Mouse (Mus musculus) G1E-ER4 (cell line): ENCODE measurements around the gene Slc25a47. TPM values are rescaled to one million over a fixed set of nuclear protein-coding genes. Genes with fewer than 3 reads are reported as not detected.

ENCODE experiments used
- GATA1 ChIP-seq: IDR thresholded peaks from one replicate; pipeline ENCODE4 v1.8.0; 2012; ENCODE audit warnings: low read length, inconsistent platforms
- polyA plus RNA-seq: library from polyadenylated mRNA; stranded (reverse); fragments of >175 nt; gene quantifications from 2 replicates; pipeline ENCODE4 v1.2.3, GENCODE M21; 2012

Gene Slc25a47
- 3.2 and 3.4 TPM in 2 replicates for polyA plus RNA-seq

DNA sequence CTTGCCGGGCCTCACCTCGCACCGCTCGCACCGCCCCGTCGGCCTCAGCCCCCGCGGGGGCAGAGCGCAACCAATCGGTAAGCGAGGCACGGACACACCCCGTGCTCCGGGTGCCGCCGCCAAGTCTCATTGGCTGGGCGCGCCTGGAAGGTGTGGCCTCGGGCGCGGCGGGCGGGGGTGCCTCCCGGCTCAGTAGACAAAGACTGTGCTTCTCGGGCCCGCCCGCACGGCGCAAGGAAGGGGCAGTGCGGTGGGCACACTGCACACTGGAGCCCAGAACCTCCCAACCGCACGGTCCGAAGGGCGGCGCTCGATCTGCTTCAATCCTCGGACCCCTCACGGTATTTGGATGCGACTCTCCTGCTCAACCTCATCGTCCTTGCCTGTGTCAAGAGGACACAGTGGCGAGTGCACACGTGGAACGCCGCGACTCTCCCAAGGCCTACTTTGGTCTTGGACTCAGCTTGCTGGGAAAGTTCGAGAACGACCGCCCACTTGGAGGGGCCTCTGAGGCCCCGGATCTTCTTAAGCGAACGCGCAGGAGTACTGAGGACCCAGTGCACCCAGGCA lies at the start of gene Slc25a47, which contains the start of gene Slc25a29:
TSS of gene Slc25a47 (plus strand) at position 207 of the 570 bp plus-strand sequence.
TSS of gene Slc25a29 (minus strand) at position 44 of the 570 bp plus-strand sequence.
- no peak for TF ChIP-seq GATA1

DNA sequence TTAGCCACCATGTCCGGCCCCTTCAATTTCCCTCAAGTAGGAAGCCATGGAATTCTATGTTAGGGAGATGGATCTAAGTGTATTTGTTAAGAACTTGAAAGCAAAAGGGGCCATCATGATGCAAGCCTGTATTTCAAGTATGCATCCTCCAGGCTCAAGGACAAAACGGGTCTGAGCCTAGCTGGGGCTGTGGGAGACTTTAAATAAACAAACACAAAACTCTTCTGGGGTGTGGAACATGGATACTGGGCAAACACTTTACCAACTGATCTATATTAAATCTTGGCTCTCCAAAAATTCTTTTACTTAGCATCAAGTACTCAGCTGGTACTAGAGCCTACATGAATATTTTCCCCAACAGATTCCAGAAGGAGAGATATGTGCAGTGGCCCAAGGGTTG lies 48.5 kb upstream of the Slc25a47 start:
- no peak for TF ChIP-seq GATA1

DNA sequence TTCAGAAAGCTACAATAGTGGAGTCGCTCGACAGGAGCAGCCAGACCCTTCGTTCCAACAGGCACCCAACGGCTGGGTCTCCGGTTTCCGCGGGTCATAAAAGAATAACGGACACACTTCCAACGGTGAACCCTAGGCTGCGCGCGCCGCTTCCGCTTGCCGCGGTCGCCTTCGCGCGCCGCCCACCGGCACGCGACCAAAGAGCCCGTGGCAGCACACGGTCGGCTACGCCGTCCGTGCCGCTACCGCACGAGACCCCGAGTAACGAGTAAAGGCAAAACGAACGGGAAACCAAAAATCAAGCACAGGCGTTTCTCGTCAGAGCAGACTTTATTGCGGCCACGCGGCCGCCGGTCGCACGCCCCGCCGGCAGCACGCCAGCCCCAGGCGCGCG lies 43.7 kb upstream of the Slc25a47 start:
- no peak for TF ChIP-seq GATA1

GRCm38 (mm10) chr12:108792546-108793452 lies 43.0 kb upstream of the Slc25a47 start, which contains the start of gene Yy1:
Yy1 (plus strand) TSS chr12:108792973.
- TF ChIP-seq GATA1 = no peak

GRCm38 (mm10) chr12:108793453-108793941 lies 42.3 kb upstream of the Slc25a47 start:
- TF ChIP-seq GATA1 = no peak

- TF ChIP-seq GATA1 = no peak
Observed at GRCm38 (mm10) chr12:108794078-108794711, 41.7 kb upstream of the Slc25a47 start.

GRCm38 (mm10) chr12:108794979-108795537 lies 40.8 kb upstream of the Slc25a47 start:
- no peak for TF ChIP-seq GATA1

- TF ChIP-seq GATA1 = no peak
Observed at GRCm38 (mm10) chr12:108801613-108802012, 34.2 kb upstream of the Slc25a47 start.

GRCm38 (mm10) chr12:108804388-108804787 lies 31.5 kb upstream of the Slc25a47 start:
- TF ChIP-seq GATA1 = no peak

DNA sequence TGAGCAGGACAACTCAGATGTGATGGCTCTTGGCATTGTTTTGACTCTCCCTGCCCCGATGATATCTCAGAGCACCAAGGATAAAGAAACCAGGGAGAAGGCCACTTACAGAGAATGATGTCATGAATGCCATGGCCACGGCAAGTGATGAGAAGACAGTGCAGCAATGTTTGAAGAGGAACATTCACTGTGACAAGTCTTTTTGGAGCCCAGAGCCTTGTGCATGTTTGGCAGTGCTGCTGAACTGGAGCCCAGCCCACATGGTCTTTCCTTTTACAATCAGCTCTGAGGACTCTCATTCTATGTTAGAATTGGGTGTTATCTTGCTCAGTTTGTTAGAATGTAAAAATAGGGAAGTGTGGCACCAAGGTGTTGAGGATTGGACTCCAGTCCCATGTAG lies 27.4 kb upstream of the Slc25a47 start:
- no peak for TF ChIP-seq GATA1

DNA sequence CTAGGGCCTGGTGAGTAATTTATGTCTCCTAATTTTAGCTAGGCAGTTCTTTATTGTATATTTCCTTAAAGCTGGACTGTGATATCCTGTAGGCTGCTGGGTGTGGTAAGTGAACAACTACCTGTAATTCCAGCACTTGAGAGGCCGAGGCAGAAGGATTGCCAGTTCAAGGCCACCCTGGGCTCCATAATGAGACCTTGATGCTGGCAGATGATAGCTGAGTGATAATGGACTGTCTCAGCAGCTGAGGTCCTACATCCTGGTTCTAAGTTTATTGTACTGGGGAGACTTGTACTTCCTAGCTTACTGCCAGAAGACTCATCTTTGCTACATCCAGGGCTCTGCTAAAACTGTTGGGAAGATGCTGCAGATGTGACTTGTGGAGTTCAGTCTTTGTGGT lies 26.1 kb upstream of the Slc25a47 start:
- no peak for TF ChIP-seq GATA1

DNA sequence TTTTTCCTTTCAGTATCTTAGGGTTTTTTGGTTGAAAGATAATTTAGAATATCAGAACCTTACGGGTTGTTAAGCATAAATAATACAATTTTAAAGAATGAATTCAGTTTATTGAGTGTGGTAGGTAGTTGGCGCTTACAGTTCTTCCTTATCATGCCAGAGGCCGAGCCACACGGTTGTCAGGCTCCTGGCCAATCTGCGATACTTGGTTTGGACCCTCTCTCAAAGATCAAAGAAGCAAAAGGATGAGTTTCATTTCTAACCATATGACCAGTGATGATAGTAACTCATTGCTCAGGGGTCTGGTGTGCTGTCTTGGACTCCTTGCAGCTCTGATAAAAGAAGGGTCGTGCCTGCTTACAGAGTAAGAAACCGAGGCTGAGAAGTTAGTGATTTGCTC lies 25.5 kb upstream of the Slc25a47 start:
- TF ChIP-seq GATA1 = peak; percentile 13

DNA sequence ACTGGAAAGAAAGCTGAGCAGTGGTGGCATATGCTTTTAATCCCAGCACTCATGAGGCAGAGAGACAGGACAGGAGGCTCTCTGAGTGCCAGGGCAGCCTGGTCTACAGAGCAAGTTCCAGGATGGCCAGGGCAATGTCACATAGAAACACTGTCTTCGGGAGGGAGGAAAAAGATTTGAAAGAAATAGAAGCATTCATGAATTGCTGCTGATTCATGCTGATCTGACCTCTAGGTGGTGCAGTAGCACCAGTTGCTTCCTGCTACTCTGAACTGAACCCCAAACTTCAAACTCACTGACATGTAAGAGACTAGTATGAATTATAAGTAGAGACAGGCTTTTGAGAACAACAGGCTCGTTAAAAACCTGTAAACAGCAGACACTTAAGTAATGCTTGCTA lies 24.7 kb upstream of the Slc25a47 start:
- no peak for TF ChIP-seq GATA1

- TF ChIP-seq GATA1 = no peak
Observed at GRCm38 (mm10) chr12:108812463-108812862, 23.4 kb upstream of the Slc25a47 start.

DNA sequence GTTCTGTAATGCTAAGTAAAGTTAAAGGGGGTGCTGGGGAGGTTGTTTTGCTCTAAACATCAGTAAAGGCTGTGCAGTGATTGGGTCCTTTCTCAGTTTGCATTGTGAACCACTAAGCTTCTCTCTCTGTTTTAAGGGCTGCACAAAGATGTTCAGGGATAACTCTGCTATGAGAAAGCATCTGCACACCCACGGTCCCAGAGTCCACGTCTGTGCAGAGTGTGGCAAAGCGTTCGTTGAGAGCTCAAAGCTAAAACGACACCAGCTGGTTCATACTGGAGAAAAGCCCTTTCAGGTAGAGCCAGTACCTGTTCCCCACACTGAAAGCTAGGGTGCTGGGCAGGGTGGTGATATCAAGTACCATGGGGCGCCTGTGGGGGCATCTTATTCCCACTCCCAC lies 21.4 kb upstream of the Slc25a47 start:
- no peak for TF ChIP-seq GATA1

- TF ChIP-seq GATA1 = no peak
Observed at GRCm38 (mm10) chr12:108816569-108816968, 19.3 kb upstream of the Slc25a47 start.
